Mouse (Mus musculus): ENCODE results near the gene Aoc3. TPM values are rescaled to one million over a fixed set of nuclear protein-coding genes. Genes with fewer than 3 reads are reported as not detected.

Gene Aoc3
- polyA plus RNA-seq (2016; fragmentation: Nextera tagmentation; extraction: Ambion mirVana), result not detected in 2 replicates

GRCm38 (mm10) chr11:101330371-101330924 lies at the start of gene Aoc3:
Gene Aoc3, plus strand, starts transcription at chr11:101330605.
- ATAC-seq (ENCODE audit: low FRiP score, low read depth), result no peak
- H3K9me3 ChIP-seq, result no peaks in the 10 kb centered on the region
- no peak within 1 kb of the TSS for H3K27ac ChIP-seq
- no peaks in the 10 kb centered on the region for H3K27me3 ChIP-seq (replicated peaks)
- no peak within 1 kb of the TSS for H3K4me2 ChIP-seq (replicated peaks)
- peaks cover 10% of the 10 kb centered on the region for H3K4me1 ChIP-seq
- H3K9ac ChIP-seq, result no peak within 1 kb of the TSS
- H3K4me3 ChIP-seq, result no peak within 1 kb of the TSS
- WGBS, result 76% methylated on average over 7 of the region's 7 CpGs
- H3K36me3 ChIP-seq, result peaks cover 7% of the 10 kb centered on the region

GRCm38 (mm10) chr11:101280837-101281236 lies 49.6 kb upstream of the Aoc3 start:
- no peak overlapping the region for H3K27ac ChIP-seq
- H3K4me1 ChIP-seq, result peaks cover 24% of the 10 kb centered on the region
- H3K4me2 ChIP-seq (replicated peaks), result no peak overlapping the region
- 0 out of 2 replicates have a peak, but pooled peaks cover 8% of the 10 kb centered on the region for H3K36me3 ChIP-seq
- H3K9ac ChIP-seq, result no peak overlapping the region
- no peaks in the 10 kb centered on the region for H3K27me3 ChIP-seq (replicated peaks)
- ATAC-seq (ENCODE audit: low FRiP score, low read depth), result no peak
- no peak overlapping the region for H3K4me3 ChIP-seq
- 35% methylated on average over 7 of the region's 7 CpGs for WGBS
- H3K9me3 ChIP-seq, result no peaks in the 10 kb centered on the region

GRCm38 (mm10) chr11:101282896-101283295 lies 47.5 kb upstream of the Aoc3 start:
- H3K36me3 ChIP-seq, result peaks cover 9% of the 10 kb centered on the region; the same call in 1 of the 2 replicates
- H3K4me1 ChIP-seq, result peaks cover 5% of the 10 kb centered on the region
- H3K27me3 ChIP-seq (replicated peaks), result no peaks in the 10 kb centered on the region
- 12% methylated on average over 5 of the region's 5 CpGs for WGBS
- H3K27ac ChIP-seq, result no peak overlapping the region
- no peak overlapping the region for H3K4me2 ChIP-seq (replicated peaks)
- no peak for ATAC-seq (ENCODE audit: low FRiP score, low read depth)
- no peak overlapping the region for H3K9ac ChIP-seq
- no peaks in the 10 kb centered on the region for H3K9me3 ChIP-seq
- no peak overlapping the region for H3K4me3 ChIP-seq

- H3K36me3 ChIP-seq, result peaks cover 15% of the 10 kb centered on the region
- H3K4me1 ChIP-seq, result no peaks in the 10 kb centered on the region
- H3K27me3 ChIP-seq (replicated peaks), result no peaks in the 10 kb centered on the region
- H3K27ac ChIP-seq, result no peak overlapping the region
- 73% methylated on average over 4 of the region's 4 CpGs for WGBS
- H3K4me2 ChIP-seq (replicated peaks), result no peak overlapping the region
- no peaks in the 10 kb centered on the region for H3K9me3 ChIP-seq
- no peak overlapping the region for H3K9ac ChIP-seq
- no peak overlapping the region for H3K4me3 ChIP-seq
- ATAC-seq (ENCODE audit: low FRiP score, low read depth), result no peak
Measured at GRCm38 (mm10) chr11:101283805-101284204, 46.6 kb upstream of the Aoc3 start.

- Histone ChIP-seq H3K27me3 (replicated peaks) (no peaks in the 10 kb centered on the region), H3K27ac (no peak overlapping the region), H3K36me3 (peaks cover 49% of the 10 kb centered on the region), H3K9me3 (no peaks in the 10 kb centered on the region), H3K4me2 (replicated peaks) (no peak overlapping the region), H3K4me3 (no peak overlapping the region), H3K4me1 (no peaks in the 10 kb centered on the region), H3K9ac (no peak overlapping the region)
- no peak for ATAC-seq (ENCODE audit: low FRiP score, low read depth)
- 87% methylated on average over 9 of the region's 9 CpGs for WGBS
Measured at GRCm38 (mm10) chr11:101287306-101287705, 43.1 kb upstream of the Aoc3 start.

- no peaks in the 10 kb centered on the region for H3K4me1 ChIP-seq
Measured at GRCm38 (mm10) chr11:101291231-101291630, 39.2 kb upstream of the Aoc3 start.

GRCm38 (mm10) chr11:101295191-101295590 lies 35.2 kb upstream of the Aoc3 start:
- peaks cover 71% of the 10 kb centered on the region for H3K36me3 ChIP-seq
- no peak for ATAC-seq (ENCODE audit: low FRiP score, low read depth)
- H3K4me2 ChIP-seq (replicated peaks), result no peak overlapping the region
- H3K27me3 ChIP-seq (replicated peaks), result no peaks in the 10 kb centered on the region
- no peak overlapping the region for H3K27ac ChIP-seq
- WGBS, result 89% methylated on average over 8 of the region's 8 CpGs
- H3K9me3 ChIP-seq, result no peaks in the 10 kb centered on the region
- no peak overlapping the region for H3K9ac ChIP-seq
- no peaks in the 10 kb centered on the region for H3K4me1 ChIP-seq
- H3K4me3 ChIP-seq, result no peak overlapping the region

More at GRCm38 (mm10) chr11:101291231-101291630, 39.2 kb upstream of the Aoc3 start:
- no peak for ATAC-seq (ENCODE audit: low FRiP score, low read depth)
- 95% methylated on average over 8 of the region's 8 CpGs for WGBS
- H3K4me3 ChIP-seq, result no peak overlapping the region
- H3K27me3 ChIP-seq (replicated peaks), result no peaks in the 10 kb centered on the region
- H3K9ac ChIP-seq, result no peak overlapping the region
- H3K36me3 ChIP-seq, result peaks cover 80% of the 10 kb centered on the region
- H3K27ac ChIP-seq, result no peak overlapping the region
- no peaks in the 10 kb centered on the region for H3K9me3 ChIP-seq
- no peak overlapping the region for H3K4me2 ChIP-seq (replicated peaks)

- no peak for ATAC-seq (ENCODE audit: low FRiP score, low read depth)
- WGBS, result 69% methylated on average over 7 of the region's 7 CpGs
- Histone ChIP-seq H3K4me1 (peaks cover 13% of the 10 kb centered on the region), H3K27ac (no peak overlapping the region), H3K27me3 (replicated peaks) (no peaks in the 10 kb centered on the region), H3K4me2 (replicated peaks) (peak overlapping the region; percentile 97), H3K4me3 (peak overlapping the region; percentile 79), H3K36me3 (peaks cover 16% of the 10 kb centered on the region), H3K9ac (peak overlapping the region; percentile 83), H3K9me3 (no peaks in the 10 kb centered on the region)
Measured at GRCm38 (mm10) chr11:101300881-101301280, 29.5 kb upstream of the Aoc3 start.

- Histone ChIP-seq H3K4me3 (peak overlapping the region; percentile 79), H3K9ac (peak overlapping the region; percentile 83), H3K27me3 (replicated peaks) (no peaks in the 10 kb centered on the region), H3K4me2 (replicated peaks) (peak overlapping the region; percentile 97), H3K36me3 (peaks cover 16% of the 10 kb centered on the region), H3K4me1 (peaks cover 13% of the 10 kb centered on the region), H3K27ac (no peak overlapping the region), H3K9me3 (no peaks in the 10 kb centered on the region)
- 0 out of 2 replicates have a peak, but pooled peaks have one; percentile 13 for ATAC-seq (ENCODE audit: low FRiP score, low read depth)
- 15% methylated on average over 26 of the region's 26 CpGs for WGBS
Measured at GRCm38 (mm10) chr11:101301299-101302003, 29.0 kb upstream of the Aoc3 start.

GRCm38 (mm10) chr11:101302004-101302798 lies 28.2 kb upstream of the Aoc3 start, which contains the start of gene Becn1:
Gene Becn1, minus strand, starts transcription at chr11:101302286.
- Histone ChIP-seq H3K9ac (peak within 1 kb of the TSS; percentile 83), H3K4me1 (peaks cover 13% of the 10 kb centered on the region), H3K4me2 (replicated peaks) (peak within 1 kb of the TSS; percentile 97), H3K27me3 (replicated peaks) (no peaks in the 10 kb centered on the region), H3K4me3 (peak within 1 kb of the TSS; percentile 79), H3K27ac (no peak within 1 kb of the TSS), H3K9me3 (no peaks in the 10 kb centered on the region), H3K36me3 (peaks cover 16% of the 10 kb centered on the region)
- peak; percentile 88 for ATAC-seq (ENCODE audit: low FRiP score, low read depth)
- 8% methylated on average over 39 of the region's 39 CpGs for WGBS

- Histone ChIP-seq H3K27ac (no peak overlapping the region), H3K9me3 (no peaks in the 10 kb centered on the region), H3K9ac (no peak overlapping the region), H3K36me3 (no peaks in the 10 kb centered on the region), H3K27me3 (replicated peaks) (0 out of 2 replicates have a peak, but pooled peaks cover 5% of the 10 kb centered on the region), H3K4me1 (no peaks in the 10 kb centered on the region), H3K4me3 (no peak overlapping the region), H3K4me2 (replicated peaks) (no peak overlapping the region)
- WGBS, result 49% methylated on average over 5 of the region's 5 CpGs
- no peak for ATAC-seq (ENCODE audit: low FRiP score, low read depth)
Measured at GRCm38 (mm10) chr11:101307744-101308143, 22.7 kb upstream of the Aoc3 start.

- no peaks in the 10 kb centered on the region for H3K4me1 ChIP-seq
- H3K36me3 ChIP-seq, result no peaks in the 10 kb centered on the region
- no peak for ATAC-seq (ENCODE audit: low FRiP score, low read depth)
- H3K27me3 ChIP-seq (replicated peaks), result 0 out of 2 replicates have a peak, but pooled peaks cover 5% of the 10 kb centered on the region
- WGBS, result 92% methylated on average over 3 of the region's 3 CpGs
- H3K9ac ChIP-seq, result no peak overlapping the region
- H3K27ac ChIP-seq, result no peak overlapping the region
- no peak overlapping the region for H3K4me3 ChIP-seq
- H3K9me3 ChIP-seq, result no peaks in the 10 kb centered on the region
- no peak overlapping the region for H3K4me2 ChIP-seq (replicated peaks)
Measured at GRCm38 (mm10) chr11:101311083-101311482, 19.3 kb upstream of the Aoc3 start.

All from neural tube, embryonic 12.5 days (tissue).